Mouse (Mus musculus): ENCODE measurements around the gene Rtl8a.
"Not testable (repeated sequence)": the region's sequence is repeated elsewhere in the genome, so short reads cannot be mapped to it uniquely, and the experiment has no call there.

Rtl8a gene

GRCm38 (mm10) chrX:53642980-53643961 is at the start of gene Rtl8a:
Rtl8a (minus strand) TSS chrX:53643682.
- DNase-seq, result peak; percentile 63 to 69

- no peak for DNase-seq
These were observed 49.7 kb upstream of the Rtl8a start for GRCm38 (mm10) chrX:53693141-53693540.

GRCm38 (mm10) chrX:53692065-53692464 is 48.6 kb upstream of the Rtl8a start:
- DNase-seq, result no peak

GRCm38 (mm10) chrX:53684676-53685075 is 41.2 kb upstream of the Rtl8a start:
- not testable (repeated sequence) for DNase-seq

- not testable (repeated sequence) for DNase-seq
These were observed 39.2 kb upstream of the Rtl8a start for GRCm38 (mm10) chrX:53682650-53683049.

GRCm38 (mm10) chrX:53676943-53677342 is 33.5 kb upstream of the Rtl8a start:
- DNase-seq, result peak; percentile 58 to 73

- not testable (repeated sequence) for DNase-seq
These were observed 27.2 kb upstream of the Rtl8a start for GRCm38 (mm10) chrX:53670696-53671095.

- peak; percentile 62 to 75 for DNase-seq
These were observed 26.8 kb upstream of the Rtl8a start, which contains the start of gene Rtl8b for GRCm38 (mm10) chrX:53670294-53670693. Rtl8b (minus strand) TSS chrX:53670408.

GRCm38 (mm10) chrX:53669557-53670270 is 26.2 kb upstream of the Rtl8a start:
- DNase-seq, result not testable (repeated sequence)

GRCm38 (mm10) chrX:53652917-53653316 is 9.4 kb upstream of the Rtl8a start:
- not testable (repeated sequence) for DNase-seq

GRCm38 (mm10) chrX:53645885-53646284 is 2.4 kb upstream of the Rtl8a start:
- DNase-seq, result no peak

GRCm38 (mm10) chrX:53642604-53642979 is 890 bp downstream of the Rtl8a start:
- DNase-seq, result not testable (repeated sequence)

- DNase-seq, result not testable (repeated sequence)
These were observed 5.4 kb downstream of the Rtl8a start for GRCm38 (mm10) chrX:53638107-53638506.

- not testable (repeated sequence) for DNase-seq
These were observed 32.1 kb downstream of the Rtl8a start for GRCm38 (mm10) chrX:53611395-53611794.

GRCm38 (mm10) chrX:53610571-53610970 is 32.9 kb downstream of the Rtl8a start:
- DNase-seq, result peak; percentile 12 to 16

GRCm38 (mm10) chrX:53608879-53609278 is 34.6 kb downstream of the Rtl8a start, which contains the start of gene Gm14597:
Gm14597 (minus strand) TSS chrX:53608979.
- DNase-seq, result not testable (repeated sequence)

GRCm38 (mm10) chrX:53608122-53608813 is 35.2 kb downstream of the Rtl8a start:
- no peak for DNase-seq

- DNase-seq, result peak; percentile 71 to 79
These were observed 36.0 kb downstream of the Rtl8a start, which contains the start of gene Rtl8c for GRCm38 (mm10) chrX:53607242-53608121. Rtl8c (plus strand) TSS chrX:53608032.

- peak in 1 of 2 experiments; percentile 8 for DNase-seq
These were observed 37.3 kb downstream of the Rtl8a start for GRCm38 (mm10) chrX:53606176-53606575.

- DNase-seq, result peak; percentile 52 to 64
These were observed 43.5 kb downstream of the Rtl8a start for GRCm38 (mm10) chrX:53599993-53600392.

All from thymus, postnatal 36 days (tissue).